Mouse (Mus musculus): Measurements from ENCODE around the gene Specc1l. TPM values are rescaled to one million over a fixed set of nuclear protein-coding genes. Genes with fewer than 3 reads are reported as not detected.

Gene Specc1l
- total and polyA plus RNA-seq, 2 experiments: 5.3 to 10.8 TPM

- TF ChIP-seq CTCF (IDR thresholded peaks at IDR 0.05; ENCODE audit: low read depth, low read length) (no peak), POLR2A (IDR thresholded peaks at IDR 0.05; ENCODE audit: extremely low read depth, insufficient read depth, low read length) (no peak)
- H3K27me3 ChIP-seq (ENCODE audit: control insufficient read depth, insufficient read depth, low read length): no peaks in the 10 kb centered on the region
- H3K9ac ChIP-seq (ENCODE audit: low read depth, low read length): no peak overlapping the region; the same call in 1 of the 2 replicates
- peak overlapping the region; percentile 0; the same call in 1 of the 2 replicates for H3K4me3 ChIP-seq (ENCODE audit: insufficient read depth, low read depth, low read length)
- no peak overlapping the region for H3K27ac ChIP-seq (replicated peaks; ENCODE audit: insufficient read depth, low read depth, low read length)
- H3K36me3 ChIP-seq (ENCODE audit: control insufficient read depth, insufficient read depth, low read length): no peaks in the 10 kb centered on the region
- H3K79me2 ChIP-seq (ENCODE audit: control insufficient read depth, insufficient read depth, low read length): peaks cover 10% of the 10 kb centered on the region; the same call in 1 of the 2 replicates
- H3K4me1 ChIP-seq (ENCODE audit: control insufficient read depth, insufficient read depth, low read length): peaks cover 5% of the 10 kb centered on the region; the same call in 1 of the 2 replicates
- DNase-seq (ENCODE audit: extremely low read depth, low read depth, low spot score): peak; percentile 64
- 12% methylated on average over 7 of the region's 7 CpGs for WGBS
These were observed 1.1 kb downstream of the Specc1l start for GRCm38 (mm10) chr10:75212981-75213380.

- Histone ChIP-seq H3K4me1 (ENCODE audit: control insufficient read depth, insufficient read depth, low read length) (peaks cover 18% of the 10 kb centered on the region), H3K36me3 (ENCODE audit: control insufficient read depth, insufficient read depth, low read length) (no peaks in the 10 kb centered on the region), H3K4me3 (ENCODE audit: insufficient read depth, low read depth, low read length) (no peak overlapping the region), H3K9ac (ENCODE audit: low read depth, low read length) (no peak overlapping the region), H3K27me3 (ENCODE audit: control insufficient read depth, insufficient read depth, low read length) (no peaks in the 10 kb centered on the region), H3K79me2 (ENCODE audit: control insufficient read depth, insufficient read depth, low read length) (peaks cover 25% of the 10 kb centered on the region; the same call in 1 of the 2 replicates), H3K27ac (replicated peaks; ENCODE audit: insufficient read depth, low read depth, low read length) (no peak overlapping the region)
- TF ChIP-seq CTCF (IDR thresholded peaks at IDR 0.05; ENCODE audit: low read depth, low read length) (no peak), POLR2A (IDR thresholded peaks at IDR 0.05; ENCODE audit: extremely low read depth, insufficient read depth, low read length) (no peak)
- 69% methylated on average over 3 of the region's 3 CpGs for WGBS
- peak; percentile 49 for DNase-seq (ENCODE audit: extremely low read depth, low read depth, low spot score)
These were observed 8.8 kb downstream of the Specc1l start for GRCm38 (mm10) chr10:75220722-75221121.

DNA sequence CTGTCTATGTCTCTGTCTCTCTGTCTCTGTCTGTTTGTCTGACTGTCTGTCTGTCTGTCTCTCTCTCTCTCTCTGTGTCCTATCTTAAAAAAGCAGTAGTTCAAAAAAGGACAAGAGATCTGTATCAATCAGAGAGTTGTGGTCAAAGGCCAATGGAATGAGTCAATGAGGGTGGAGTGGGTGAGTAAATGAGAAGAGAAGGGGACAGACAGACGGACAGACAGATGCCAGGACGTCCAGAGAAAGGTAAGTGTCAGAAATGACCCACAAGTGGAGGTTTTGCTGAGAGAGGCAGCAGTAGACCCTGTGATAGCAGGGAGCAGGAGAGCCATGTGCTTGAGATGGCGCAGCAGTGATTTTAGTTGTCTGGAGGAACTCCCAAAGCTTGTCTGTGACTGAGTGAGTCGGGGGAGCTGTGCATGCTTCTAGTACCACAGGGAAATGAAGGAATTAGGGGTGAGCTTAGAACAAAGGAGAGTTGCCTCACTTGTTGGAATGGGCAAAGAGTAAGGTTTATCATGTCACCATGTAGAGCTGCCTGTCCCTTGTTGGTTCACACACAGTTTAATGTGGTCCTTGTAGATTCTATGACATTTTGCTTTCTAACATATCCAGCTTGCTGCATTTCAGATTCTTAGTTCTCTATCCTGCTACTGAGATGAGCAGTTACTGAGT is 10.2 kb downstream of the Specc1l start:
- peaks cover 18% of the 10 kb centered on the region for H3K4me1 ChIP-seq (ENCODE audit: control insufficient read depth, insufficient read depth, low read length)
- H3K4me3 ChIP-seq (ENCODE audit: insufficient read depth, low read depth, low read length): no peak overlapping the region
- peak; percentile 38 for DNase-seq (ENCODE audit: extremely low read depth, low read depth, low spot score)
- no peaks in the 10 kb centered on the region for H3K27me3 ChIP-seq (ENCODE audit: control insufficient read depth, insufficient read depth, low read length)
- no peak for TF ChIP-seq POLR2A (IDR thresholded peaks at IDR 0.05; ENCODE audit: extremely low read depth, insufficient read depth, low read length)
- TF ChIP-seq CTCF (IDR thresholded peaks at IDR 0.05; ENCODE audit: low read depth, low read length): no peak
- H3K27ac ChIP-seq (replicated peaks; ENCODE audit: insufficient read depth, low read depth, low read length): no peak overlapping the region
- WGBS: 41% methylated on average over 4 of the region's 4 CpGs
- peaks cover 25% of the 10 kb centered on the region; the same call in 1 of the 2 replicates for H3K79me2 ChIP-seq (ENCODE audit: control insufficient read depth, insufficient read depth, low read length)
- H3K36me3 ChIP-seq (ENCODE audit: control insufficient read depth, insufficient read depth, low read length): no peaks in the 10 kb centered on the region
- no peak overlapping the region for H3K9ac ChIP-seq (ENCODE audit: low read depth, low read length)

- TF ChIP-seq POLR2A (IDR thresholded peaks at IDR 0.05; ENCODE audit: extremely low read depth, insufficient read depth, low read length) (no peak), CTCF (IDR thresholded peaks at IDR 0.05; ENCODE audit: low read depth, low read length) (no peak)
- H3K27me3 ChIP-seq (ENCODE audit: control insufficient read depth, insufficient read depth, low read length): no peaks in the 10 kb centered on the region
- WGBS: 61% methylated on average over 5 of the region's 5 CpGs
- peaks cover 25% of the 10 kb centered on the region; the same call in 1 of the 2 replicates for H3K79me2 ChIP-seq (ENCODE audit: control insufficient read depth, insufficient read depth, low read length)
- no peak overlapping the region for H3K4me3 ChIP-seq (ENCODE audit: insufficient read depth, low read depth, low read length)
- DNase-seq (ENCODE audit: extremely low read depth, low read depth, low spot score): peak; percentile 52
- no peak overlapping the region for H3K9ac ChIP-seq (ENCODE audit: low read depth, low read length)
- no peaks in the 10 kb centered on the region for H3K36me3 ChIP-seq (ENCODE audit: control insufficient read depth, insufficient read depth, low read length)
- H3K27ac ChIP-seq (replicated peaks; ENCODE audit: insufficient read depth, low read depth, low read length): no peak overlapping the region
- H3K4me1 ChIP-seq (ENCODE audit: control insufficient read depth, insufficient read depth, low read length): peaks cover 18% of the 10 kb centered on the region
These were observed 10.7 kb downstream of the Specc1l start for GRCm38 (mm10) chr10:75222611-75222998.

GRCm38 (mm10) chr10:75224154-75224553 is 12.3 kb downstream of the Specc1l start:
- H3K36me3 ChIP-seq (ENCODE audit: control insufficient read depth, insufficient read depth, low read length): no peaks in the 10 kb centered on the region
- peaks cover 18% of the 10 kb centered on the region for H3K4me1 ChIP-seq (ENCODE audit: control insufficient read depth, insufficient read depth, low read length)
- peaks cover 16% of the 10 kb centered on the region; the same call in 1 of the 2 replicates for H3K79me2 ChIP-seq (ENCODE audit: control insufficient read depth, insufficient read depth, low read length)
- H3K27ac ChIP-seq (replicated peaks; ENCODE audit: insufficient read depth, low read depth, low read length): no peak overlapping the region
- 59% methylated on average over 3 of the region's 3 CpGs for WGBS
- H3K27me3 ChIP-seq (ENCODE audit: control insufficient read depth, insufficient read depth, low read length): no peaks in the 10 kb centered on the region
- TF ChIP-seq CTCF (IDR thresholded peaks at IDR 0.05; ENCODE audit: low read depth, low read length): no peak
- TF ChIP-seq POLR2A (IDR thresholded peaks at IDR 0.05; ENCODE audit: extremely low read depth, insufficient read depth, low read length): no peak
- no peak overlapping the region for H3K9ac ChIP-seq (ENCODE audit: low read depth, low read length)
- DNase-seq (ENCODE audit: extremely low read depth, low read depth, low spot score): no peak
- H3K4me3 ChIP-seq (ENCODE audit: insufficient read depth, low read depth, low read length): no peak overlapping the region

DNA sequence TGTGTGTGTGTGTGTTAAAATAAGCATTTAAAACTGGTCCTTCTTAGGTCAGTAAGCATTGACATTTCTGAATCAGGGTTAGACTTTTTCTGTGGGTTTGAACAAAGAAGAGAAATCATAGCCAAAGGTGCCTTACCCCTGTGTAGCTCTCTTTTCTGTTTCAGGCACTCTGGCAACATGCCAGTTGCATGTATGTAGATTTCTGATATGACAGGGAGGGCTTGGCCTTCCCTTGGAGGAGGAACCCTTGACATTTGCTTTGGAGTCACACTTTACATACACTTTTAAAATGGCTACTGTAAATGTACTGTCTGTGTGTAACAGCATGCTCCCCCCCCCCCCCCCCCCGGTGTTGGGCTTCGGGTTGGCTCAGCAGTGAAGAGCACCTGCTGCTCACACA is 12.8 kb downstream of the Specc1l start:
- Histone ChIP-seq H3K4me1 (ENCODE audit: control insufficient read depth, insufficient read depth, low read length) (peaks cover 18% of the 10 kb centered on the region), H3K27me3 (ENCODE audit: control insufficient read depth, insufficient read depth, low read length) (no peaks in the 10 kb centered on the region), H3K27ac (replicated peaks; ENCODE audit: insufficient read depth, low read depth, low read length) (no peak overlapping the region), H3K79me2 (ENCODE audit: control insufficient read depth, insufficient read depth, low read length) (peaks cover 16% of the 10 kb centered on the region; the same call in 1 of the 2 replicates), H3K36me3 (ENCODE audit: control insufficient read depth, insufficient read depth, low read length) (no peaks in the 10 kb centered on the region), H3K4me3 (ENCODE audit: insufficient read depth, low read depth, low read length) (no peak overlapping the region), H3K9ac (ENCODE audit: low read depth, low read length) (no peak overlapping the region)
- DNase-seq (ENCODE audit: extremely low read depth, low read depth, low spot score): no peak
- no CpG with 5 or more reads among the region's 2 CpGs for WGBS
- TF ChIP-seq POLR2A (IDR thresholded peaks at IDR 0.05; ENCODE audit: extremely low read depth, insufficient read depth, low read length) (no peak), CTCF (IDR thresholded peaks at IDR 0.05; ENCODE audit: low read depth, low read length) (no peak)

Measured in liver, adult 2 months (tissue).